Mouse (Mus musculus): ENCODE measurements around the gene Oxsr1.
A peak's percentile ranks its signal among the peaks of the same experiment; 100 is the strongest.
"Not testable (repeated sequence)": the region's sequence is repeated elsewhere in the genome, so short reads cannot be mapped to it uniquely, and the experiment has no call there.

Gene Oxsr1

DNA sequence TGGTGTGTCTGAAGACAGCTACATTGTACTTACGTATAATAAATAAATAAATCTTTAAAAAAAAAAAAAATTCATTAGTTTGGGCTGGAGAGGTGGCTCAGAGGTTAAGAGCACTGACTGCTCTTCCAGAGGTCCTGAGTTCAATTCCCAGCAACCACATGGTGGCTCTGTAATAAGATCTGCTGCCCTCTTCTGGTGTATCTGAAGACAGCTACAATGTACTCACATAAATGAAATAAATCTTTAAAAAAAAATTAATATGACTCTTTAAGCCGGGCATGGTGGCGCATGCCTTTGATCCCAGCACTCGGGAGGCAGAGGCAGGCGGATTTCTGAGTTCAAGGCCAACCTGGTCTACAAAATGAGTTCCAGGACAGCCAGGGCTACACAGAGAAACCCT lies 47.4 kb downstream of the Oxsr1 start:
- DNase-seq (ENCODE audit: low spot score in 2 of 2), result not testable (repeated sequence)

DNA sequence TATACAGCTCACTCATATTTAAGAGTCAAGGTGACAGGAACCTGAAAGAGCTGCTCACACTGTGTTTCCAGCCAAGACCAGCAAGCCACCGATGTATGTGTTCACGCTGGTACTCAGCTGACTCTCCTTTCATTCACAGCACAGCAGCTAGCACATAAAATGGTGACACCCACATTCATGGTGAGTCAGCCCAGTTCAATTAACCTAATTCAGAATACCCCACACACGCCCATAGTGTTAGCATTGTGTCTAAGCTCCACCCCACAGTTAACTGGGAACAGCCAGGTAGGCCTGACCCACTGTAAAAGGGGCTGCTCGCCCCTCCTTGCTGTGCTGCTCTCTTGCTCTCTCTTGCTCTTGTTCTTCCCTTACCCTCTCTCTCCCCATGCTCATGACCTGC lies 50.7 kb downstream of the Oxsr1 start:
- no peak for DNase-seq (ENCODE audit: low spot score in 2 of 2)

GRCm38 (mm10) chr9:119268588-119269145 lies 53.6 kb downstream of the Oxsr1 start:
- DNase-seq (ENCODE audit: low spot score in 2 of 2), result peak; percentile 28 to 44

GRCm38 (mm10) chr9:119268120-119268519 lies 54.1 kb downstream of the Oxsr1 start:
- DNase-seq (ENCODE audit: low spot score in 2 of 2), result no peak

- not testable (repeated sequence) for DNase-seq (ENCODE audit: low spot score in 2 of 2)
Measured at GRCm38 (mm10) chr9:119266121-119266395, 56.2 kb downstream of the Oxsr1 start.

DNA sequence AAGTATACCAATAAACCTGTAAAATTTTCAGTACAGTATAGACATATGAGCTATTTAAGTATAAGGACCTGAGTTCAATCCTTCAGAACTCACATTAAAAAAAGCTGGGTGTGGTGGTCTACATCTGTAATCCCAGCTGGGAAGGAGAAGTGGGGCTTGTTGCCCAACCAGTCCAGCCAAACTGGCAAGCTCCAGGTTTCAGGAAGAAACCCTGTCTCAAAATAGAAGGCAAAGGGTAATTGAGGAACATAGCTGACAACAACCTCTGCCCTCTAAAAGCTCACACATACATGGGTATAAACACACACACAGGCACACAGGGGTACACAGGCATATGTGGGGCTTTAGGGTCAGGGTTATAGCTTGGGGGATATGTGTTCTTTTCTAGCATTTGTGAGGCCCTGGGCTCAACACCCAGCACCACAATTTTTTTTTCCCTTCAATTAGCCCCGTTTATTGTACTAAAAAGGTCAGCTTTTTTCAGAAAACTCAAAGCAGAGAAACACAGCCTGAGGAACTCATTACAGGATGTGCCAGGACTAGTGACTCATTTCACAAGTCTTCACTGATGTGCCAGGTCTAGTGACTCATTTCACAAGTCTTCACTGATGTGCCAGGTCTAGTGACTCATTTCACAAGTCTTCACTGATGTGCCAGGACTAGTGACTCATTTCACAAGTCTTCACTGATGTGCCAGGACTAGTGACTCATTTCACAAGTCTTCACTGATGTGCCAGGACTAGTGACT lies 56.7 kb downstream of the Oxsr1 start:
- not testable (repeated sequence) for DNase-seq (ENCODE audit: low spot score in 2 of 2)

DNA sequence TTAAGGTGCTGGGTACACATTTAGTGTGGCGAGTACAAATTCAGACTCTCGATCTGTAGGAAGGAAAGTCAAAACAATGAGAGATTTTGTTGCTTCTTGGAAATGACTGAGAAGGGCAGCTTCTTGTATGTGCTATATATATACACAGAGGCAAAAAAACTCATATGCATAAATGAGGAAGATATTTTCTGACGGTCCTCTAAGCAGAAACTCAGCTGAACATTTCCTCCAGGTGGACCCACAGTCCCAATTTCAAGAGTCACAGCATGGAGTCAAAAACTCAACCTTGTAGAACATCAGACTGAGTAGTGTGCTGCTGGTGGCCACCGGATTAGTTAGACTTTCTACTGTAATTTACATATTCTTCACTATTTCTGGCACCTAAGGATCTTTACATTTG lies 59.2 kb downstream of the Oxsr1 start:
- no peak for DNase-seq (ENCODE audit: low spot score in 2 of 2)

DNA sequence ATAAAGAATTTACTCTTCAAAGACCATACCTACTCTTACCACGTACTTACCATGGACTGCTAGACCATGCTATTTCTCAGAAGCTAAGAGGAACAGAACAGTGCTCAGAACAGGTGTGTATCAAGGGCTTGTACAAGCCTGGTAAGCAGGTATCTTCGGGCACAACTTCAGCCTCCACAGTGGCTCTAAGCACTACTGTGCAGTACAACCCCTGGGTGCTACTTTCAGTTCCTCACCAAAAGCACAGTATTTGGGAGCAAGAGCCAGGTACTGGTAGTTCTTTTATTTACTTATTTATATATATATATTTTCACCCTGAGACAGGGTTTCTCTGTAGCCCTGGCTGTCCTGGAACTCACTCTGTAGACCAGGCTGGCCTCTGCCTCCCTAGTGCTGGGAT lies 61.4 kb downstream of the Oxsr1 start:
- DNase-seq (ENCODE audit: low spot score in 2 of 2), result no peak

DNA sequence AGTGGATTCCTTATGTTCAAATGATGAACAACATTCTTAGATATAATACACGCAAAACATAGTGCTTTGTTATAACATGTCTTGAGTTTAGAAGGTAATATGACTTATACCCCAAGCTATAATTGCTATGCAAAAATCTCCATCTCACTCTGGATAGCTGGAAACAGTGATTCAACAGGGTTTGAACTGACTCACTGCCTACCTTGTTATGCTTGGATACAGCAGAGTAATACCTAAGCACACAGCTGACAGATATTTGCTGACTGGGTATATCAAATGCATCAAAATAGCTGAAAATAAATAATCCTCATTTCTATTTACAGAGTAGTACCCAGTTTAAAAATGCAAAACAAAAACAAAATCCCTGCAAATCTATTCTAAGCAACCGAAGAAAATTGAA lies 63.4 kb downstream of the Oxsr1 start:
- DNase-seq (ENCODE audit: low spot score in 2 of 2), result no peak

DNA sequence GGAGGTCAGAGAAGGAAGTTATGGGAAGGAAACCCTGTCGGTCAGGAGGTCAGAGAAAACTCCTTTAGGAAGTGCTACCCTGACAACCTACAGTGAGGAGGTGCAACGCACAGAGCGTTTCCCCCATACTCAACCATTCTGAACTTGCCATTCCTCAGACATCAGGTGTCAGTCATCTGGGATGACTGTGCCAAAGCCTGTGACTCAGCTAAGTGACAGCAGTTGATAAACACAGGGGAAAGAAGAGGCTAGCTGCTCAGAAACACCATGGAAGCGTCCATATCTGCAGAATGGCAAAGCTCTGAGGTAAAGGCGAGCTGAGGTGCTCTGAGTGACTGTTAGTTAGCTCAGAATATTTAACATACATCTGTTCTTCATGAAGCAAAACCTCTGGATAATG lies 64.1 kb downstream of the Oxsr1 start:
- DNase-seq (ENCODE audit: low spot score in 2 of 2), result no peak

DNA sequence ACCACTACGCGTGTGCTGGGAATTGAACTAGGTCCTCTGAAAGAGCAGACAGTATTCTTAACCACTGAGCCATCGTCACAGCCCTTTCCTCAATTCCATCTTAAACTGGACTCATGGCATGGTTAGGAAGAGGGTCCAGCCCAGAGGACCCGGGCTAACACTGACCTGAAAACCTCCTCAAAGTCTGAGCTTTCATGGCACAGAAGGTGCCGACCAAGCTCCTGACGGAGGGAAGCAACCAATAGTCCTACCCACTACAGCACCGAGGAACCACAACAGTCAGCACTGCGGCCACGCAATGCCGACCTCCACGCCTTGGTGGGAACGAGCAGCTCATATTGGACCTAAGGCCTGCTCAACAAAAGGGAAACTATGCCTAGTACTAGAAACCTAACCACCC lies 66.1 kb downstream of the Oxsr1 start:
- no peak for DNase-seq (ENCODE audit: low spot score in 2 of 2)

DNA sequence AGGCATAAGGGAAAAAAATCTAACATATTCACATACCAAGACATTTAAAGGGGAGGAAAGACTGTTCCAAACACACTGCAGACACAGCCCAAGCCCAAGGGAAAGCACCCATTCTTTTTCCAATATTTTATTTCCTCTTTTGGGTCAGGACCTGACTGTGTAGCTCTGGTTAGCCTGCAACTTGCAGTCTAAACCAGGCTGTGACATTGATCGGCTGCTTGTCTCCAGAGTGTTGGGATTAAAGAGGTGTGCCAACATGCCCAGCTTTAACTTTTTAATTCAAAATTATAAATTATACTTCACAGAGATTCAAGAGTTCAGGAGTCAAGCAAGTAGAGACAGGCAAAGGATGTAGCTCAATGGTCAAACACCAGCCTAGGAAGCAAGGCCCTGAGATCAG lies 67.1 kb downstream of the Oxsr1 start:
- no peak for DNase-seq (ENCODE audit: low spot score in 2 of 2)

- no peak for DNase-seq (ENCODE audit: low spot score in 2 of 2)
Measured at GRCm38 (mm10) chr9:119254187-119254586, 68.0 kb downstream of the Oxsr1 start.

DNA sequence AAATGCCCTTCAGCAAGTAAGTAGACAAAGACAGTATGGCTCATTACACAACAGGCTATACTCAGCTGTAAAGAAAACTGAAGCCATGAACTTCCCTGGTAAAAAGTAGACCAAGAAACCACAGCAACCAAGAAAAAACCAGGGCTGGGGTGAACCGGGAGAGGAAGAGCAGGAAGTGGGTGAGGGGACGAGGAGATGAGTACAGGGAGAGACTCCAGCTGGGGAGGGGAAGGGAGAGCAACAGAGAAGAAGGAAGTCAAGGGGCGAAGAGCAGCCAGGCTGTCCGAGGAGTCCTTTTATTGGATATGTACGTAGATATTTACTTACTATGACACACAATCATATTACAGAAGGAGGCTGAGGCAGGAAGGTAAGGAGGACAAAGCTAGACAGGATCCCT lies 74.2 kb downstream of the Oxsr1 start:
- DNase-seq (ENCODE audit: low spot score in 2 of 2), result no peak

DNA sequence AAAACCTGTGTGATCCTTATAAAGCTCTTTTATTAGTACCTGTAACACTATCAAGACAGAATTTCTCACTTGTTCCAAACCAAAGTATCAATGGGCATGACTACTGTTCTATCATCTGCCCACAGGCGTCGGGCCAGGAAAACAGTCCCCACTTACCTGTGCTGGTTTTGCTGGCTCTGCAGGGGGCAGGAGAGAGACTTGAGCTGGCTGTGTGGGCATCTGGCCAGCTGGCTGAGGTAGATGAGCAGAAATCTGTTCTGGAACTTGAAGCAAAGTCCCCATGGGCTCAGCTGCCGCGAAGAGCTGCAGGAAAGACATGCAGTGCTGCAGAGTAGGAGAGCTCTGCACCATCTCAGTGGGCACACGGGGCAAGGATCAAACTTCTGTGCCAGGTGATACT lies 75.4 kb downstream of the Oxsr1 start:
- DNase-seq (ENCODE audit: low spot score in 2 of 2), result peak in 1 of 2 experiments; percentile 37

GRCm38 (mm10) chr9:119243981-119244380 lies 78.2 kb downstream of the Oxsr1 start:
- DNase-seq (ENCODE audit: low spot score in 2 of 2), result no peak

DNA sequence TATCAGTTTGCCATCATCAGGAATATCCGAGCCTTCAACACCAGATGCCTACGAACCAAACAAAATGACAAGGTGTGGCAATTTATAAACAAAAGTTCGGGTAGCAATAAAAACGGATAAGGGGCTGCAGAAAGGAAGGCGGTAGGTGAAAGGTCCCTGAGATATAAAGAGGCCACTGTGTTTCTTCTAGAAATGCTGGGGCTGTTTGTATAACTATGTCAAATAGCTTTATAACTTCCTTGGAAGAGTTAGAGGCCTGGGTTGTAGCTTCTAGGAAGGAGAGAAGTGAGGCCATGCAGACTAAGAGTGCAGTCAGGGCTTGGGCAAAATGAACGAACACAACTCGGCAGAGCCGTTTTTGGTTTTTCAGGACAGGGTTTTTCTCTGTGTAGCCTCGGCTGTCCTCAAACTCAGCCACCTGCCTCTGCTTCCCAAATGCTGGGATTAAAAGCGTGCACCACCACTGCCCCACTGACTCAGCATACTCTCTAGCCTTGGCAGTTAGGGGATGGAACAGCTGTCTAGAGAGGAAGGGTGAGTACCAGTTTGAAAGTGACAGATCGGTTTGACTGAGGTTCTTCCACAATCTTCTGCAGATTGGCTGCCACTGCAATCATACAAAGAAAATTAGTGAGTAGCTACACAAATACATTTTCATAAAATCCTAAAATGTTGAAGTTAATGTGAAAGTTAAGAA lies 80.9 kb downstream of the Oxsr1 start:
- no peak for DNase-seq (ENCODE audit: low spot score in 2 of 2)

DNA sequence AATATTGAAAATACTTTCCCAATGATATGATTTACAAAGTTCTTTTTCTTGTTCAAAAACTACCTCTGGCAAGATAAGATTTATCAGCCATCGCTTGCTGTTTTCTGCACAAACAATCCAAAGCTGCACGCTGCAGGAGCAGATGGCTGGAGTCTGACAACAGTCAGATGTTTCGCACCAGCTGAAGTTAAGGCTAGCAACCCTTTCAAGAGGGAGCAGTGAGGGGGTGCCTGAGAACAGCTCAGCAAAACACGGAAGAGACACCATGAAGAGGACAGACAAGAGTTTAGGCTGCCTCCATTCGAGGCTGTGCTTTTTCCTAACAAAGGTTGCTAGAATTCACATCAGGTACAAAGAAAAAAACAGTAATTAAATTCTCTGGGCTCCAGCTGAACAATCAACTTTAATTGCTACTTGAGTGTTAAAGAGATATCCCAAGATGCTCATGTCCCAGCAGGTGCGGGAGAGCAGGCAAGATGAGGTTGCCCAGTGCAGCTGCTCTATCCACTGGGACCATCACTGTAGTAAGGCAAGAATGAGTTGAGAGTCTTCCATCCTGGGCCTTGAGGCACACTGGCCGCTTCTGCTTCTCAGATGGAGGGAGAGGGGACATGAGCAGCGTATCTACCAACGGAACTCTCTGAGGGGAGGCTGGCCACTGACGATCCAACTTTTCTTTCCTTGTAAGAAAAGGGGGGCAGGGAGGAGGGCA lies 81.8 kb downstream of the Oxsr1 start:
- no peak for DNase-seq (ENCODE audit: low spot score in 2 of 2)

DNA sequence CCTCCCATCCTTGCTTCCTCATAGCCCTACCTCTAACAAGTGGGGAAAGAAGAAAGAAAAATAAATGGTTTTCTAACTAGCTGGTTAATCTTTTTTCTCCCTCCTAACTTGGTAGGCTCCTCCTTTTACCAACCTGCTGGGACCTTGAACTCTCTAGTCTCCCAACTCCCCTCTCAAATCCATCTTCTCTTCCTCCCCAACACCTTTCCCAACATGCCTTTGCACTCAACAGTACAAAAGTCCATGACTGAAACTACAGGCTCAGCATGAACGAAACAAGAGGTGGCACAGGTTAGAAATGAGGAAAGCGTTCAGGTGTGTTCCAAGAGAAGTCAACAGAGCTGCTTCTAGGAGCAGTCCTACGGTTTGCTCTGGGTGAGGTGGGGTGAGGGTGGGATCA lies 83.0 kb downstream of the Oxsr1 start:
- DNase-seq (ENCODE audit: low spot score in 2 of 2), result no peak

DNA sequence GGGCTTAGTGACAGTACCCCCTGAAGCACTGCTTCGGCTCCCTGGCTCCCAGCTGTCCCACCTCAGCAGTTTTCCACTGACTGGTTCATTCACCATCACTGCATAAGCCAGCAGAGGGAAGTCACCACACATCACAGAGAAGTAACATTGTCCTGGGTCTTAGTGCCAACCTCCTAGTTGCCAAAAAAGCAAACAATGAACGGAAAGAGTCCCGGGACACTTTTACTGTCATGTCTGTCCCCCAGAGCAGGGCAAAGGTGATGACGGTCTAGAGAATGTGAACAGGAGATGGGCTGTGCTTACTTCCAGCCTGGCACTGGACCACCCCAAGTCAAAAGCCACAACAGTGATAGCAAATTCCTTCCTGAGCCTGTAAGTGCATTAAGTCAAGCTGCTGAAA lies 83.4 kb downstream of the Oxsr1 start:
- DNase-seq (ENCODE audit: low spot score in 2 of 2), result no peak

DNA sequence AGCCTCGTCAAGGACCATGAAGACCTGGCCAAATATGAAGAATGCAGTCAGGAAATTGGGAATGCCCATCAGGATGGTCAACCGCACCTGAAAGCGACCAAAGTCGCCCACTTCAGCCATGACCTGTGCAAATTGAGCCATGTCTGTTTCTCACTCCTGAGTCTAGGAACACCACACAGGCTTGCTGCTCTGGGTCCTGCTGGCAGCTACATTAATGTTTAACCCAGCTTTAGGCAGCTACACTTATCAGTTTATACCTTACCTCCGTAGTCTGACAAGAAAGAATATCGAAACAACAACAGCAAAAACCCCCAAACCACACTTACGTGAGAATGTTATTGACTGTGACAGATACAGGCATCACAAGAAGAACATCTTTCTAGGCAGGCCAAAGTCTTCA lies 90.7 kb downstream of the Oxsr1 start:
- DNase-seq (ENCODE audit: low spot score in 2 of 2), result no peak

GRCm38 (mm10) chr9:119230829-119231228 lies 91.4 kb downstream of the Oxsr1 start:
- no peak for DNase-seq (ENCODE audit: low spot score in 2 of 2)

DNA sequence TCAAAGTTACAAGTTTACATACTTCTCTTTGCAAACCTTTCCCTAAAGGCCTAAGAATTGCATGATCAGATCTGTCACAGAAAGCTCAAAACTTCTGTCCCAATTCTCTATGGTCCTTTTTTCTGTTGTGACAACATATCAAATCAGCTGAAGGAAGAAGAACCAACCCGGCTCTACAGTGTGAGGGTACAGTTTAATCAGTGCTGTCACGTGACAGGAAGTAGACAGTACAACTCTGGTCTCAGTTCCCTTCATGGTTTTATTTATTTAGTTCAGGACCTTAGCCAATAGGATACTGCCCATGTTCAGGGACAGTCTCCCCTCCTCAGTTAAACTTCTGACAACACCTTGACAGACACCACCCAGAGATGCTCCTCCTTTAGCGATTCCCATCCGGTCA lies 102.0 kb downstream of the Oxsr1 start:
- DNase-seq (ENCODE audit: low spot score in 2 of 2), result no peak

All from right cerebral cortex, postnatal 10 days (tissue).